Mouse (Mus musculus) cerebellum, postnatal 36 days (tissue): ENCODE measurements around the gene Col5a3.
A peak's percentile ranks its signal among the peaks of the same experiment; 100 is the strongest.

Experiments used
- DNase-seq, 2 experiments: peaks; one replicate each; pipeline ENCODE4 v3.0.0; 2021 to 2022; ENCODE audit warnings: mixed read lengths in 2 of 2

Col5a3 gene

GRCm38 (mm10) chr9:20746017-20746660 lies 68.7 kb downstream of the Col5a3 start, which contains the start of gene Olfm2:
Gene Olfm2 (minus strand): TSS chr9:20746349.
- no peak for DNase-seq

GRCm38 (mm10) chr9:20745129-20745966 lies 69.5 kb downstream of the Col5a3 start:
- no peak for DNase-seq

GRCm38 (mm10) chr9:20743946-20744738 lies 70.7 kb downstream of the Col5a3 start:
- DNase-seq: peak in 1 of 2 experiments; percentile 12

GRCm38 (mm10) chr9:20740407-20740806 lies 74.5 kb downstream of the Col5a3 start:
- peak; percentile 61 to 73 for DNase-seq

GRCm38 (mm10) chr9:20738251-20738999 lies 76.4 kb downstream of the Col5a3 start:
- no peak for DNase-seq

- no peak for DNase-seq
Observed at GRCm38 (mm10) chr9:20737227-20737626, 77.6 kb downstream of the Col5a3 start.

GRCm38 (mm10) chr9:20734692-20735091 lies 80.2 kb downstream of the Col5a3 start:
- DNase-seq: no peak

GRCm38 (mm10) chr9:20731797-20732196 lies 83.1 kb downstream of the Col5a3 start:
- DNase-seq: no peak

- no peak for DNase-seq
Observed at GRCm38 (mm10) chr9:20729451-20729850, 85.4 kb downstream of the Col5a3 start.

- no peak for DNase-seq
Observed at GRCm38 (mm10) chr9:20727601-20728113, 87.2 kb downstream of the Col5a3 start.

- no peak for DNase-seq
Observed at GRCm38 (mm10) chr9:20726859-20727600, 87.8 kb downstream of the Col5a3 start.

GRCm38 (mm10) chr9:20726134-20726858 lies 88.6 kb downstream of the Col5a3 start:
- no peak for DNase-seq

- DNase-seq: no peak
Observed at GRCm38 (mm10) chr9:20721582-20721981, 93.3 kb downstream of the Col5a3 start.
